Mouse (Mus musculus): ENCODE measurements around the gene Atp5l.

DNA sequence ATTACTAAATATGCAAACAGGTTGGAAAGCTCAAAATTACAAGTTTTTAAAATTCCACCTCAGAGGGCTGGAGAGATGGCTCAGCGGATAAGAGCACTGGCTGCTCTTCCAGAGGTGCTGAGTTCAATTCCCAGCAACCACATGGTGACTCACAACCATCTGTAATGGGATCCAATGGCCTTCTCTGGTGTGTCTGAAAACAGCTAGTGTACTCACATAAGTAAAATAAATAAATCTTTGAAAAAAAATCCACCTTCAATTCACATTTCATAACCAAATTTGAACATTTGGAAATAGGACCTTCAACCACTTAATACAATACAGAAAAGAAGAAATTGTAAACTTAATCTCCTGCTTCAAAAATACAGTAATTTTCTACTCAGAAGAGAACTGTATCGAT is 936 bp downstream of the Atp5l start:
- TF ChIP-seq CTCF (IDR thresholded peaks at IDR 0.05; ENCODE audit: low read depth, low read length): no peak
- TF ChIP-seq GATA1 (IDR thresholded peaks at IDR 0.05; ENCODE audit: borderline replicate concordance, low read length): no peak
- TF ChIP-seq TAL1 (conservative IDR thresholded peaks at IDR 0.05; ENCODE audit: low read depth, low read length): no peak
- TF ChIP-seq POLR2AphosphoS5 (IDR thresholded peaks at IDR 0.05; ENCODE audit: insufficient replicate concordance, low read depth, low read length): no peak
- TF ChIP-seq GATA2 (IDR thresholded peaks at IDR 0.05; ENCODE audit: borderline replicate concordance, low read depth, low read length): no peak
